Mouse (Mus musculus): Measurements from ENCODE around the gene Gper1.

The Gper1 gene

GRCm38 (mm10) chr5:139423026-139423865 is at the start of gene Gper1:
Gene Gper1 (plus strand): TSS chr5:139423151.
- no peak for DNase-seq (ENCODE audit: low read depth, low spot score)

DNA sequence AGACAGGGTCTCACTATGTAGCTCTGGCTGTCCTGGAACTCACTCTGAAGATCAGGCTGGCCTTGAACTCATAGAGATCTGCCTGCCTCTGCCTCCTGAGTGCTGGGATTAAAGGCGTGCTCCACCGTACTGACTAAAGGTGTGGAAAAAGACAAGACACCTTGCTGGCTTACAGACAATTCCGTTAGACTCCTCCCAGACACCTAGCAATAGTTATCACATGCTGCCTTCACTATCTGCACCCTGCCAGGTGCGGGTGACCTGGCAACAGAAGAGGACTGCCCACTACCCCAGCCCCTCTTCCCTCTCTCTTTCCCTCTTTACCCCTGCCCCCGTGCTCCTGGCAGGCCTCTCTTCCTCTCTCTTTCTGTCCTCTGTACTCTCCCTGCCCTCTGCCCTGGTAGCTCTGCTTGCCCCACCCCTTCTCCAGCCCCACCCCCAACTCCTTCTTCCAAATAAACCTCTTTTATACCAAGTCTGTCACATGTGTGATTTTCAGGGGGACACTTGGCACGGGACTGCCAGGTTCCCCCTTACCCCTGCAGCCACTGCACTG is 49.0 kb upstream of the Gper1 start:
- no peak for DNase-seq (ENCODE audit: low read depth, low spot score)

- DNase-seq (ENCODE audit: low read depth, low spot score) = no peak
These were observed 48.1 kb upstream of the Gper1 start for GRCm38 (mm10) chr5:139374841-139375240.

DNA sequence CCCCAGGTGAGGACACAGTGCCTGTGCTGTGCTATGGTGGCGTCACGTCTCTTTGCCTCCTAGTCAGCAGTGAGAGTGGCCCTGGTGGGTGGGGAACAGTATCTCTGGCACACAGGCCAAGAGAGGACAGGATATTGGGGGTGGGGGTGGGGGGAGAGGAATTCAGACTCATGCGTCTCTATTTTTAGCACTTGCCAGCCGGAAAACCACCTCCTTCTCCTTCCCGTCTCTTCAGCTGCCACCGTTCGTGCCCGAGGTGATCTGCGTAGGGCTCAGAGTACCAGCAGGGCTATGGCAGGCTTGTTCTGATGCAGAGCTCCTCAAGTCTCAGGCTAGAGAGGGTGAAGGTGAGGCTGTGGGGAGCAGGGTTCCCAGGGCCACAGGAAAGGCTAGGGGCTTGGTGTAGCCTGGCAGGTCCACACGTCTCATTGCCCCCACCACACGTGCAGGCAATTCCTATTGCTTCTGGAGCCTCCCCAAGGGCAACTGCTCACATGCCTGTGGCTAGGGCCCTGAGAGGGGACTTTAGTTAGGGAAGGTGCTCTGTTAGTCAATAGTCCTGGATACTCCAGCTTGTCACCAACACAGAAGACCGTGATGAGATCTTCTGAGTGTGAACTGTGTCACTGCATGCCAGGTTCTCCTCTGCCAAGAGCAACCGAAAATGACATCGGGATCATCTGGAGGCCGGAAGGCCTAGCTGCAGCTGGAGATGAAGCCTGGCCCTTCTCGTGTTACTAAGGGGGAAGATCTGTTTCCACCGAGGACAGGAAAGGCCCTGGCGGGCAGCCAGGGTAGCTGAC is 45.3 kb upstream of the Gper1 start, which contains the start of gene Gpr146:
Gpr146 (plus strand) TSS at position 230 of the 803 bp plus-strand sequence.
- peak; percentile 52 for DNase-seq (ENCODE audit: low read depth, low spot score)

GRCm38 (mm10) chr5:139378271-139378556 is 44.7 kb upstream of the Gper1 start:
- no peak for DNase-seq (ENCODE audit: low read depth, low spot score)

- no peak for DNase-seq (ENCODE audit: low read depth, low spot score)
These were observed 43.8 kb upstream of the Gper1 start for GRCm38 (mm10) chr5:139378986-139379629.

DNA sequence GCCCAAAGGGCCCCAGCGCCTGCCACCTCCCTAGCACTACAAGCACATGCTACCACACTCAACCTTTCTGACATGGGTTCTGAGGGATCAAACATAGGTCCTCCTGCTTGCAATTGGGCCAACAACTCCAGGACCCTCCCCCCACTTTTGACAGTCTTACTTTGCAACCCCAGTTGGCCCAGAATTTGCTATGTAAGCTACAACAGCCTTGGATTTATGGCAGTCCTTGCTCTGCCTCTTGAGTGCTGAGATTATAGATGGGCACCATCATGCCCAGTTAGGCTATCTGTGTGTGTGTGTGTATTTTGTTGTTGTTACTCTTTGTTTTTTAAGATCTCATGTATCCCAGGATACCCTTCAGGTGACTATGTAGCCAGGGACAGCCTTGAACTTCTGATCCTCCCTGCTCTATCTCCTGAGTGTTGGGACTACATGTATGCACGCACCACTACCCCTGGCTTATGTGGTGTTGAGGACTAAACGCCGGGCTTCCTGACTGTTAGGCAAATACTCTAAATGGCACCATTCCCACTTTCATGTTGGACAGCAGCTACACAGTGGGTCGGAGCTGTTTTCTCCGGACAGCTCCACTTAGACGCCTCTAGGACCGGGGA is 43.1 kb upstream of the Gper1 start:
- DNase-seq (ENCODE audit: low read depth, low spot score) = no peak

GRCm38 (mm10) chr5:139380385-139381248 is 42.3 kb upstream of the Gper1 start:
- peak; percentile 95 for DNase-seq (ENCODE audit: low read depth, low spot score)

DNA sequence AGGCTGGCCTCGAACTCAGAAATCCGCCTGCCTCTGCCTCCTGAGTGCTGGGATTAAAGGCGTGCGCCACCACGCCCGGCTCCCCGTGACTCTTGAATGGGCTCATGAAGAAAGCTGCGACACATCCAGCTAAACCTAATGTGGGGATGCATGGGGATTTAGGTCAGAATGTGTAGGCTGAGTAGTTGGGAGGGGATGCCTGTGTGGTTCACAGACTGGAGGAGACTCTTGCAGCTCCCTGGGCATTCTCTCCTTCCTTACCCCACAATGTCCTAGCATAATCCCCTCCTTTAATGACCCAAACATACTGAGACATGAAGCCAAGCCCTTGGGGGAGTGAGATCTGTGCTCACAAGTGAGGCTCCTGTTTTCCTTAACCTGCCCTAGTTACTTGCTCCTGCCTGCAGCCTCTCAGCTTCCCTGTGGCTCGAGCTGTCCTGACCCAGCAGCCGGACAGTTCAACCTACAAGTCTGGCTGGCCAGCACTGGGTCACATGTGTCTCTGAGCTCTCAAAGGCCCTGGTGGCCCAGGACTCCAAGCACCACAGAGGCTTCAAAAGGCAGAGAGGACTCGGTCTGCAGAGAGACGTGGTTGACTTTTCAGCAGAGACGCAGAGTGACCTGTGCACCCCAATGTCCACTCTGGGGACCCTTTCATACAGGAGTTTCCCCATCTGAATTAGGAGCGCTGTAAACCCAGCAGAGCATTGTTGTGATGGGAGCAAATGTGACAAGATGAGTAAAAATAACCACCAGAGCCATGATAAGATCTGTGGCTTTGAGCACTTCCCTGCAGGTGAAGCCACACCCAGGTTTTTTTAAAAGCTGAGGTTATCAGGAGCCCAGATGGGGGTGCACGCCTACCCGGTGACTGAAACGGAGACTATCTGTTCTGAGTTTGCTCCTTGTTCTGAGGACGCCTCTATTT is 41.1 kb upstream of the Gper1 start:
- DNase-seq (ENCODE audit: low read depth, low spot score) = no peak

- peak; percentile 82 for DNase-seq (ENCODE audit: low read depth, low spot score)
These were observed 40.2 kb upstream of the Gper1 start for GRCm38 (mm10) chr5:139382760-139383159.

- no peak for DNase-seq (ENCODE audit: low read depth, low spot score)
These were observed 39.7 kb upstream of the Gper1 start for GRCm38 (mm10) chr5:139383234-139383633.

- no peak for DNase-seq (ENCODE audit: low read depth, low spot score)
These were observed 38.4 kb upstream of the Gper1 start for GRCm38 (mm10) chr5:139384531-139384930.

- no peak for DNase-seq (ENCODE audit: low read depth, low spot score)
These were observed 36.9 kb upstream of the Gper1 start for GRCm38 (mm10) chr5:139386047-139386446.

DNA sequence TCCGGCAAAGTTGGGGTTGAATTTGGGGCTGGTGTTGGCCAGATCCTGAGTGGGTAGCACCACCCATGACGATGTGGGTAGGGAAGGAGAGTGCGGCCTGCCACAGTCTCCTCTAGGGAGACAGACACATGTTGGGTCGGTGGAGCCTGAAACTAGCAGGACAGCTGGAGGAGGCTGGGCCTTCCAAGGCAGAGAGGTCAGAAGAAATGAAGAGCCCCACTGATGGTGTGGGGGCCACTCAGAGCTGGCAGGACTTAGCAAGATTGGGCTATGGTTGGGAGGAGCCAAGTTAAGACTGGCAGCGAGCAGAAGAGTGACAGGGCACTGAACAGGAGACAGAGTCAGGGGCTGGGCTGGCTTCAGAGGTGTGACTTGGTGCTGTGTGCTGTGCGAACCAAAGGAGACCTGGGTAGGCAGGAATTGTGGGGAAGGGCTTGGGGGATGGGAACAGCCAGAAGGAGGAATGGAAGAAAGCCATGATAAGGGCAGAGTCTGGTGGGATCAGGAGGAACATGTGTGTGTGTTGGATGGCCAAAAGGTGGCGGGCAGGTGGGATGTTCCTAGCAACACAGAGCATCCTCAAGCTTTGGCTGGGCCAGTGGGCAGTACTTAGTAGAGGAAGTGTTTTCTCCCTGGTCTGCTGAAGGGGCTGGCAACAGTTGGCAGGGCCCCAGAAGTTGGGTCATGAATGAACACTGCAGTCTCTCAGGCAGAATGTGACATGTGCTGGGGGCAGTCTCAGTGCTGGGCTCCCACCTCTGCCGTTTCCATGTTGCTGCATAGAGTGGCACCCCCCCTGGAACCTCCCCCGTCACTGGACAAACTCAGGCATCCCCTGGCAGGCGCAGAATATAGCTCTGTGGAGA is 35.4 kb upstream of the Gper1 start:
- DNase-seq (ENCODE audit: low read depth, low spot score) = no peak

DNA sequence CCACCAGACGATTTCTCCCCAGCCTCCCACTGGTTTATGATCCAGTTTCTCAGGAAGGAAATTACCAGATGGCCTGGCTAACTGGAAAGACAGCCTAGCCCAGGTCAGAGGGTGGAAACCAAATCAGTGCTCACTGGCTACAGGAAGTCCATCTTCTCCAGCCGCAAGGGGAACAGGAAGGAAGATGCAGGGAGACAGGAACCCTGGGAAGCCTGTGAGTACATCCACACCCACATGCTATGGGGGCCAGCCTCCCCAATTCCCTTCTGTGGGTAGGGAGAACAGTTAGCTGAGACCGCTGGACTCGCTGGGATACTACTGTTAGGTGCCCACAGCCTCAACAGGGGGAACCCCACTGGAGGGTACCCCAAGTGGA is 34.8 kb upstream of the Gper1 start:
- DNase-seq (ENCODE audit: low read depth, low spot score) = no peak

DNA sequence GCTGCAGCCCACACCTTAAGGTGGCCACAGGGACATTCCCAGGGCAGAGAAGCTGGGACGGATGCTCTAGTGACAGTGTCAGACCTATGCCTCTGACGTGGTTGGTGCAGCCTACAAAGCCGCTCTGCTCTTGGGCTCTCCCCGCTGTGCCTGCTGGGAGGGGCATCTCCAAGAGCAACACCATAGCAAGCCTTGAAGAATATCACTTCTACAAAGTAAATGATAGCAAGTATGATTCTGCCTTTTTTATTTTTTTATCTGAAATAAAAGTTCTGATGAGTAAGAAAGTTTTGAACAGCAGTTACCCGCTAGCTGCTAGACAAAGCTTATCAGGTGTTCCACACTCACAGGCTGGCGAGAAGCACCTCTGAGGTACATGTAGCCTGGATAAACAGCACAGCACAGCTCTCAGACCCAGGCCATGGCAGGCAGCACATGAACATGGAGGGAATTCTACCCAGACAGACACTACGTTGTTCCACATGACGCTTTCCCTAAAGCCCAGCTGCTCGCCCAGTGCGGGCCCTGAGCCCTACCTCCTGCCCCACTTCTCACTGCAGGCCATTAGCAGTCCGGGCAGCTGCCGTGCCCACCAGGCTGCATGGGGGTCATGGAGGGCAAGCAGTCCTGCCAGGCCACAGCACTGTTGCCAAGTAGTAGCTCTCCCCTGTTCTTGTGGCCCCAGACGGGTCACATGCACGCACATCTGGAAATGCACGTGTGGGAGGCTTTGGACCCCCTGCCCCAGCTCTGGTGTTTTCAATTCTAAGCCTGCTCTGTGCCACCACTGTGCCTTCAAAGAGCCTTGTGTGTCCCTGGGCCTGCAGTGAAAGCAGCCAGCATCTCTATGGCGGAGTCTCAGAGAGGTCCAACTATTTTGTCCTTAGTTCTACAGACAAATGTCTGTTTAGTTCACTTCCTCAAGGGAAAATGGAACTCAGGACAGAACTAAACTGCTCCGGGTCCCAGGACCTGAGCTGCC is 34.0 kb upstream of the Gper1 start:
- peak; percentile 72 for DNase-seq (ENCODE audit: low read depth, low spot score)

DNA sequence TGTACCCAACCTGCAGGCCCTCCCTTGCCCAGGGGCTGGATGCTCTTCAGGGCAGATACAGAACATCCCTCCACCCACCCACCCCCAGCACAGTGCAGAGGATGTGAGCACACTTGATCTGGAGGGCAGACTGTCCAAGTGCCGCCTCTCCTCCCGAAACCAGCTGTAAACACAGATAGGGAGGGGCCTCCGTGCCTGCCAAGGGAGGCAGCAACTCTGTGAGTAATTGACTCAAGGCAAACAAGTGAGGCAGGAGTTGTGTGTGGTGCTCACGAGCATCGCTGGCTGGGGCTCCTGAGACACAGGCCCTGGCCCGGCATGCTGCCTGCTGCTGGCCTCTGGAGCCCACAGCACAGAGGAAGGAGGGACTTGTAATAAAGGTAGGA is 33.3 kb upstream of the Gper1 start:
- DNase-seq (ENCODE audit: low read depth, low spot score) = peak; percentile 80

All from brain, adult 2 months (tissue).